Mouse (Mus musculus) E14TG2a.4 (cell line): ENCODE measurements around the gene G3bp2.

Experiments used
- H3K27me3 ChIP-seq: 2 replicates; pipeline ENCODE4 v1.6.1; 2014; ENCODE audit warnings: low read length, control low read depth; ENCODE audit not compliant: insufficient read depth
- H3K36me3 ChIP-seq: 2 replicates; pipeline ENCODE4 v1.6.1; 2014; ENCODE audit warnings: low read length, control low read depth; ENCODE audit not compliant: insufficient read depth
- H3K4me1 ChIP-seq: replicated peaks from 2 replicates; pipeline ENCODE4 v1.6.1; 2014; ENCODE audit warnings: low read depth, low read length, control low read depth
- H3K4me3 ChIP-seq: replicated peaks from 2 replicates; pipeline ENCODE4 v1.5.1; 2014; ENCODE audit warnings: mild to moderate bottlenecking, low read length
- H3K9me3 ChIP-seq: 2 replicates; pipeline ENCODE4 v1.6.1; 2014; ENCODE audit warnings: low read length, control low read depth
- CTCF ChIP-seq: conservative IDR thresholded peaks from 2 replicates; pipeline ENCODE4 v1.5.1; 2014; ENCODE audit warnings: low read length
- NANOG ChIP-seq: IDR thresholded peaks from 2 replicates; pipeline ENCODE4 v1.6.1; 2014; ENCODE audit warnings: borderline replicate concordance, low read length, mixed read lengths
- POU5F1 ChIP-seq: IDR thresholded peaks from 2 replicates; pipeline ENCODE4 v1.6.1; 2014; ENCODE audit warnings: low read length, borderline replicate concordance

Gene G3bp2

GRCm38 (mm10) chr5:92121636-92122035, 38.1 kb upstream of the G3bp2 start:
- TF ChIP-seq POU5F1 (no peak), NANOG (no peak), CTCF (no peak)
- peaks cover 22% of the 10 kb centered on the region for H3K4me1 ChIP-seq
- no peak overlapping the region for H3K4me3 ChIP-seq
- no peaks in the 10 kb centered on the region for H3K27me3 ChIP-seq
- H3K36me3 ChIP-seq = no peaks in the 10 kb centered on the region
- H3K9me3 ChIP-seq = no peaks in the 10 kb centered on the region

- H3K9me3 ChIP-seq = no peaks in the 10 kb centered on the region
- no peak overlapping the region for H3K4me3 ChIP-seq
- H3K36me3 ChIP-seq = no peaks in the 10 kb centered on the region
- TF ChIP-seq CTCF = peak; percentile 82
- TF ChIP-seq NANOG = no peak
- TF ChIP-seq POU5F1 = no peak
- peaks cover 43% of the 10 kb centered on the region for H3K4me1 ChIP-seq
- H3K27me3 ChIP-seq = no peaks in the 10 kb centered on the region
These were observed 34.4 kb upstream of the G3bp2 start for GRCm38 (mm10) chr5:92117823-92118403.

- Histone ChIP-seq H3K27me3 (no peaks in the 10 kb centered on the region), H3K4me3 (peak overlapping the region; percentile 32; the same call in 1 of the 2 replicates), H3K4me1 (peaks cover 57% of the 10 kb centered on the region), H3K9me3 (no peaks in the 10 kb centered on the region), H3K36me3 (no peaks in the 10 kb centered on the region)
- TF ChIP-seq NANOG (no peak), POU5F1 (no peak), CTCF (no peak)
These were observed 31.4 kb upstream of the G3bp2 start for GRCm38 (mm10) chr5:92114939-92115338.

GRCm38 (mm10) chr5:92114223-92114622, 30.7 kb upstream of the G3bp2 start:
- Histone ChIP-seq H3K36me3 (no peaks in the 10 kb centered on the region), H3K27me3 (no peaks in the 10 kb centered on the region), H3K9me3 (no peaks in the 10 kb centered on the region), H3K4me3 (peak overlapping the region; percentile 32; the same call in 1 of the 2 replicates), H3K4me1 (peaks cover 64% of the 10 kb centered on the region)
- TF ChIP-seq CTCF (no peak), NANOG (no peak), POU5F1 (no peak)

- no peaks in the 10 kb centered on the region for H3K9me3 ChIP-seq
- H3K36me3 ChIP-seq = no peaks in the 10 kb centered on the region
- peak overlapping the region; percentile 61 for H3K4me3 ChIP-seq
- H3K4me1 ChIP-seq = peaks cover 71% of the 10 kb centered on the region
- no peaks in the 10 kb centered on the region for H3K27me3 ChIP-seq
- TF ChIP-seq POU5F1 (no peak), NANOG (peak; percentile 62), CTCF (no peak)
These were observed 30.0 kb upstream of the G3bp2 start for GRCm38 (mm10) chr5:92113484-92113883.

GRCm38 (mm10) chr5:92112585-92112984, 29.1 kb upstream of the G3bp2 start:
- no peak for TF ChIP-seq POU5F1
- TF ChIP-seq NANOG = peak; percentile 97

GRCm38 (mm10) chr5:92112175-92112574, 28.7 kb upstream of the G3bp2 start:
- H3K36me3 ChIP-seq = no peaks in the 10 kb centered on the region
- H3K27me3 ChIP-seq = no peaks in the 10 kb centered on the region
- H3K4me3 ChIP-seq = no peak overlapping the region; the same call in 1 of the 2 replicates
- peaks cover 73% of the 10 kb centered on the region for H3K4me1 ChIP-seq
- H3K9me3 ChIP-seq = no peaks in the 10 kb centered on the region
- TF ChIP-seq NANOG (no peak), CTCF (no peak), POU5F1 (no peak)

More at GRCm38 (mm10) chr5:92112585-92112984, 29.1 kb upstream of the G3bp2 start:
- peak overlapping the region; percentile 61 for H3K4me3 ChIP-seq
- no peaks in the 10 kb centered on the region for H3K9me3 ChIP-seq
- peaks cover 73% of the 10 kb centered on the region for H3K4me1 ChIP-seq
- H3K36me3 ChIP-seq = no peaks in the 10 kb centered on the region
- H3K27me3 ChIP-seq = no peaks in the 10 kb centered on the region

GRCm38 (mm10) chr5:92110818-92111355, 27.4 kb upstream of the G3bp2 start:
- Histone ChIP-seq H3K4me1 (peaks cover 74% of the 10 kb centered on the region), H3K9me3 (no peaks in the 10 kb centered on the region), H3K27me3 (no peaks in the 10 kb centered on the region), H3K4me3 (peak overlapping the region; percentile 62), H3K36me3 (no peaks in the 10 kb centered on the region)
- TF ChIP-seq NANOG = no peak
- no peak for TF ChIP-seq POU5F1
- no peak for TF ChIP-seq CTCF

- Histone ChIP-seq H3K36me3 (no peaks in the 10 kb centered on the region), H3K27me3 (no peaks in the 10 kb centered on the region), H3K4me3 (0 out of 2 replicates have a peak overlapping the region, but pooled peaks have one; percentile 60), H3K9me3 (no peaks in the 10 kb centered on the region), H3K4me1 (peaks cover 79% of the 10 kb centered on the region)
- TF ChIP-seq NANOG (no peak), POU5F1 (no peak), CTCF (no peak)
These were observed 23.8 kb upstream of the G3bp2 start for GRCm38 (mm10) chr5:92107282-92107681.
